Mouse (Mus musculus) lung, embryonic 16.5 days (tissue): ENCODE results near the gene Mapk1ip1. TPM values are rescaled to one million over a fixed set of nuclear protein-coding genes. Genes with fewer than 3 reads are reported as not detected.

Experiments
- ATAC-seq: fragments of 200-750 bp; cut with Nextera tagmentation; 2 replicates; pipeline ENCODE4 v1.8.0; 2017; ENCODE audit warnings: low read depth, mild to moderate bottlenecking, moderate library complexity
- H3K27ac ChIP-seq: fragments of 300-500 bp; sonication (generic); 2 replicates; pipeline ENCODE4 v1.5.1; 2014; ENCODE audit warnings: mild to moderate bottlenecking, control low read depth, low read length
- H3K27me3 ChIP-seq: fragments of 300-500 bp; sonication (generic); 2 replicates; pipeline ENCODE4 v1.6.1; 2014; ENCODE audit warnings: low read depth, low read length, mixed read lengths; ENCODE audit not compliant: control insufficient read depth, insufficient read depth
- H3K36me3 ChIP-seq: fragments of 300-500 bp; sonication (generic); 2 replicates; pipeline ENCODE4 v1.6.1; 2014; ENCODE audit warnings: low read length; ENCODE audit not compliant: control insufficient read depth, insufficient read depth
- H3K4me1 ChIP-seq: fragments of 300-500 bp; sonication (generic); replicated peaks from 2 replicates; pipeline ENCODE4 v1.6.1; 2014; ENCODE audit warnings: low read length, mixed read lengths; ENCODE audit not compliant: control insufficient read depth, insufficient read depth
- H3K4me2 ChIP-seq: fragments of 300-500 bp; sonication (generic); 2 replicates; pipeline ENCODE4 v1.6.1; 2014; ENCODE audit warnings: low read depth, low read length, control low read depth
- H3K4me3 ChIP-seq: fragments of 300-500 bp; sonication (generic); 2 replicates; pipeline ENCODE4 v1.5.1; 2014; ENCODE audit warnings: mild to moderate bottlenecking, low read length, control low read depth
- H3K9ac ChIP-seq: fragments of 300-500 bp; sonication (generic); 2 replicates; pipeline ENCODE4 v1.6.1; 2014; ENCODE audit warnings: low read length, control low read depth
- H3K9me3 ChIP-seq: fragments of 300-500 bp; sonication (generic); 2 replicates; pipeline ENCODE4 v1.6.1; 2016; ENCODE audit warnings: low read length; ENCODE audit not compliant: control insufficient read depth
- WGBS: fragments of 180-500 bp; shearing (Covaris S2); extraction: QIAGEN DNeasy Blood & Tissue Kit; methylation state at CpG from one replicate; pipeline ENCODE4 v1.1.7; 2014; 5-methylcytosine and 5-hydroxymethylcytosine counted together
- polyA plus RNA-seq: library from polyadenylated mRNA; unstranded; fragments of >200 nt; fragmentation: Nextera tagmentation; extraction: Ambion mirVana; gene quantifications from 2 replicates; pipeline ENCODE4 v1.2.1, GENCODE M21; 2015

Mapk1ip1 gene
- polyA plus RNA-seq: 12.5 and 12.7 TPM in 2 replicates

DNA sequence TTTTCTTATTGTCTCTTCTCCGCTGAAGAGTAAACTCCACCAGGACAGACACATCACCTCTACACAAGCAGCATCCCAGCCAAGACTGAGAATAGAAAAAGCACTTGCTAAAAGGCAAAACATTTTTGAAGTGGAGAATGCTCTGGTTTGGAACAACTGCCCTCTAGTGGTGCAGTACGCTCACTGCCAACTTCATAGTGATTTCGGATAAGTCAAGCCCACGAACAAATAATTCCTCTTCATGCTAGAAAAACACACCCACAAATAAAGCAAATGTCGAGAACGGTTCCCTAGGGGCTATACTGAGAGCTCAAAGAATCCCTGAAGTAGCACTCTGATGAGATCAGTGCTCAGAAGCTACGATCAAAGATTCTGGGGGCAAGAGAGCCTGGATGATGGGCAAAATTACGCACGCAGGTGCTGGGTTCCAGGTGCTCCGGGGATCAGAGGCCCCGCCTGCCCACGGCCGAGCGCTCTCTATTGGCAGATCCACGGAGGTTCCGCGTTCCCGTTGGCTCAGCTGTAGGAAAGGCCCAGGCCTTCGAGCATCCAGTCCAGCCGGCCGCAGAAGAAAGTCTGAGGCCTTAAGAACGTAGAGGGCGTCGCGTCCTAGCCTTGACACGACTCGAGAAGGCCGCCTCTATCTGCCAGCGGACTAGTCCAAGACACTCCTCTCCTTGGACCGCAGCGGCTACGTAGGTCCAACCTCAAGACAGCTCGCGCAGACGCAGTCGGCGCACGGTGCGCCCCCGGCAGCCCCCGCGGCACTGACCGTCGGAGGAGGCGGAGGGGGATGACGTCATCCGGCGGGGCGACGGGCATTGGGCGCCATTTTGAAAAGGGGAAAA, at the start of gene Mapk1ip1, which contains the start of gene Ppp2r2d:
Gene Mapk1ip1 (minus strand): TSS at position 730 of the 848 bp plus-strand sequence.
Gene Ppp2r2d (plus strand): TSS at position 536 of the 848 bp plus-strand sequence.
- Histone ChIP-seq H3K27me3 (no peaks in the 10 kb centered on the region), H3K27ac (peak within 1 kb of the TSS; percentile 97), H3K4me1 (peaks cover 30% of the 10 kb centered on the region), H3K4me2 (peak within 1 kb of the TSS; percentile 95), H3K9me3 (no peaks in the 10 kb centered on the region), H3K4me3 (peak within 1 kb of the TSS; percentile 99), H3K36me3 (peaks cover 6% of the 10 kb centered on the region; the same call in 1 of the 2 replicates), H3K9ac (peak within 1 kb of the TSS; percentile 98)
- under 1% methylated on average over 50 of the region's 51 CpGs for WGBS
- peak; percentile 97 for ATAC-seq

DNA sequence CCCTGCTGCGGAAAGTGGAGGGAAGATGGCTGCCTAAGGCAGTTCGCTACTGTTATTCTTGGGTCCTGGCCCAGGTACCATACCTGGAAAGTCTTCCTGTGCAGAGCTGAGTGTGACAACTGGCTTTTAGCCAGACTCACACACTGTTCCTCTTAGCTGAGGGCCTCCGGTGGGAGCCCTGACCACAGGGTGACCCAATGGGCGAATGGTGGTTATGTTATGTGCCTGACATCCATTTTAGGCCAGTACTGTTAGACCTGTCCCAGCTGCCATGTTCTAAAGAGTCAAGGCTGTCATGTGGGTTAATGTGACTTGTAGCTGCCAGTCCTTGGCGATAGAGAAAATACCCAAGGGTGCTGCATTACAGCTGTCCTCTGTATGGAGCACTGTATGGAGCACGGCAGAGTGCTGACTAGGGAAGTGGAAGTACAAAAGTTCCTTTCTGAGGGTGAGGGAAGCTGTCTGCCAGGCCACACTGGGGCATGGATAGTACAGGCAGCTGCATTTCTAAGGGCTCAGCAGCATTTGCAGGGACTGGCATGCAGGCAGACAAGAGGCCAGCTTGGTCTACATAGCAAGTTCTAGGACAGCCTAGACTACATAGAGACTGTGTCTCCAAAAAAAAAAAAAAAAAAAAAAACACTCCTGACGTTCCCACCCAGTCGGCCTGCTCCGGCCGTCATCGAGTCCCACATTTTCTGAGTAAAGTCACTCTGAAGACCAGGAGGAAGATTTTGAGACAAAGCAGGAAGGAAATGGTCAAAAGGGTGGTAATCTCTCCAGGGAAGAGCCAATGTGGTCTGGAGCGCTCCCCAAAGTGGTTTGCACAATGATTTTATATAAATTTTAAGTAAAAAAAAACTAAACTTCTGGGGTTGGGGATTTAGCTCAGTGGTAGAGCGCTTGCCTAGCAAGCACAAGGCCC, 39.6 kb upstream of the Mapk1ip1 start:
- peaks cover 19% of the 10 kb centered on the region for H3K36me3 ChIP-seq
- H3K27me3 ChIP-seq: no peaks in the 10 kb centered on the region
- ATAC-seq: no peak
- no peak overlapping the region for H3K4me3 ChIP-seq
- no peak overlapping the region for H3K9ac ChIP-seq
- H3K27ac ChIP-seq: no peak overlapping the region
- H3K4me1 ChIP-seq: no peaks in the 10 kb centered on the region
- H3K4me2 ChIP-seq: no peak overlapping the region
- no peaks in the 10 kb centered on the region for H3K9me3 ChIP-seq
- 86% methylated on average over 13 of the region's 13 CpGs for WGBS

DNA sequence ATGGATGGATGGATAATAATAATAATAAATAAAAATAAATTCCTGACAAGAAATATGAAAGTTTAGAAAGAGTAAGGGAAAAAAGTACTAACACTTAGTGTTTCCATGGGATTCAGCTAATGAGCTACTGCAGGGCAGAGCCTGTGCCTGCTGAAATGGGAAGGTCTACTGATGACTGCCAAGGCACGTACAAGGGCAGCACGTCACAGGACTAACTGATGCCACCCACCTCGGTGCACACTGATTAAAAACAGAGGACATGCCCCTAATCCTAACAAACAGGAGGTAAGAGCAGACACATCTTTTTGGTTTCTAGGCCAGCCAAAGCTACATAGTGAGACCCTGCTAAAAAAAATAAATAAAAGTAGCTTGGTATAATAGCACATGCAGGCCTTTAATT, 37.7 kb upstream of the Mapk1ip1 start:
- Histone ChIP-seq H3K4me2 (no peak overlapping the region), H3K27ac (no peak overlapping the region), H3K27me3 (no peaks in the 10 kb centered on the region), H3K36me3 (peaks cover 31% of the 10 kb centered on the region), H3K4me3 (no peak overlapping the region), H3K9me3 (no peaks in the 10 kb centered on the region), H3K9ac (no peak overlapping the region), H3K4me1 (no peaks in the 10 kb centered on the region)
- no peak for ATAC-seq
- WGBS: 75% methylated on average over 3 of the region's 3 CpGs

DNA sequence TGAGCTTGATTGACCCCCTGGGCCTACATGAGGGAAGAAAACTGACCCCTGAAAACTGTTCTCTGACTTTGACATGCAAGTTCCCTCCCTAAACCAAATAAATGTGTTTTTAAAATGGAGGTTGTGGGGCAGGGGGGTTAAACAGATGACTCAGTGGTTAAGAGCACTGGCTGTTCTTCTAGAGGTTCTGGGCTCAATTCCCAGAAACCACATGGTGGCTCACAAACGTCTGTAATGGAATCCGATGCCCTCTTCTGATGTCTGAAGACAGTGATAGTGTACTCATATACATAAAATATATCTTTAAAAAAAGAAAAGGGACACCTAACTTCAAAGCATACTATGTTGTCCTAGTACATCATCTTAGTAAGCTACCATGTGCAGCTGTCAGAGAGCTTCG, 29.0 kb upstream of the Mapk1ip1 start:
- H3K4me3 ChIP-seq: no peak overlapping the region
- no peak for ATAC-seq
- H3K36me3 ChIP-seq: peaks cover 53% of the 10 kb centered on the region
- no peak overlapping the region for H3K27ac ChIP-seq
- H3K4me1 ChIP-seq: no peaks in the 10 kb centered on the region
- H3K4me2 ChIP-seq: no peak overlapping the region
- no peaks in the 10 kb centered on the region for H3K27me3 ChIP-seq
- 68% methylated on average over 3 of the region's 3 CpGs for WGBS
- no peaks in the 10 kb centered on the region for H3K9me3 ChIP-seq
- H3K9ac ChIP-seq: no peak overlapping the region

DNA sequence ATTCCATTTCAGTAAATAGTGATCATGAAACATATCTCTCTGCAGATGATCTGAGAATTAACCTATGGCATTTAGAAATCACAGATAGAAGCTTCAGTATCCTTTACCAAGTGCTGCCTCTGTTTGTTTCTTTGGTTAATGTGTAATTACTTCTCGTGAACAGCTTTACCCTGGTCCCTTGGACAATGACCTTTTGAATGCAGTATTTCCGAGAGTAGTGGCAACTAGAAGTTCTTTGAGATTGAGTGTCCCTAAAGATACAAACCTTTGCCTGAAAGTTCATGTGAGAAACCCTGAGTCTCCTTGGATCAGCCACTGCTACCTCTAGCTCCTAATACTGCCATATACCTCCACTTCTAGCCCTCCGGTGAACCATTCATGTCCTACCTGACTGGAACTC, 26.9 kb upstream of the Mapk1ip1 start:
- Histone ChIP-seq H3K9me3 (no peaks in the 10 kb centered on the region), H3K4me2 (no peak overlapping the region), H3K27me3 (no peaks in the 10 kb centered on the region), H3K4me3 (no peak overlapping the region), H3K27ac (no peak overlapping the region), H3K36me3 (peaks cover 44% of the 10 kb centered on the region), H3K4me1 (no peaks in the 10 kb centered on the region), H3K9ac (no peak overlapping the region)
- no peak for ATAC-seq
- WGBS: 72% methylated on average over 3 of the region's 3 CpGs

DNA sequence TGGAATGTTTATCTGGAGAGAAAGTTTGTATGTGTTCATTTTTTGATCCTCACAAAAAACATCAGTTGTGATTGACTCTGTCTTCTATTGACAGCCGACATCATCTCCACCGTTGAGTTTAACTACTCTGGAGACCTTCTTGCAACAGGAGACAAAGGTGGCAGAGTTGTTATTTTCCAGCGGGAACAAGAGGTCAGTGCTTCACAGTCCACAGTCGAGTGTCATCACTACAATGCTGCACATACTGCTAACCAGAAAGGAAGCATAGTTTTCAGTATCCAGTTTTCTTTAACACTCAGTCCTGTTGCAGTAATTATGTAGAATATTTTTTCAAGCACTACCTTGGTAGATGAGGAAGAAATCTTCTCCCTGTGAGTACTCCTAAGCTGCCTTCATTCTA, 22.2 kb upstream of the Mapk1ip1 start:
- 85% methylated on average over 4 of the region's 4 CpGs for WGBS
- Histone ChIP-seq H3K36me3 (peaks cover 15% of the 10 kb centered on the region), H3K27ac (no peak overlapping the region), H3K4me1 (no peaks in the 10 kb centered on the region), H3K27me3 (no peaks in the 10 kb centered on the region), H3K4me2 (no peak overlapping the region), H3K9me3 (no peaks in the 10 kb centered on the region), H3K9ac (no peak overlapping the region), H3K4me3 (no peak overlapping the region)
- no peak for ATAC-seq

DNA sequence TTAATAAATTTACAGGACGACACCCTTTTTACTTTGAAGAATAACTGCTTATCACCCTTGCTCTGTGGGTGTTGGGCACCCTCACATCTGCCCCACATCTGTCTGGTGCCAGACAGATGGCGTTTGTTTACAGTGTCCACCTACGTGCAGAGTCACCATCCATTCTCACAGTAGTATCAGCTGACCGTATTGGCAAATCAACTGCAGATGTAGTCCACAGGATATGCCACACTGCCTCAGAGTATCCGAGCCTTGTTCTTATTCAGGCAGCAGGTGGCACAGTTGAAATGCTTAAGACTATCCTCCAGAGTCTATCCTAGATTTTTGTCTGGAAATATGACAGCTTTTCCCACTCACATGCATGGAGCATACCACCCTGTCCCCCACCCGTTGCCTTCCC, 21.2 kb upstream of the Mapk1ip1 start:
- no peak for ATAC-seq
- WGBS: 68% methylated on average over 6 of the region's 6 CpGs
- Histone ChIP-seq H3K36me3 (peaks cover 11% of the 10 kb centered on the region), H3K9me3 (no peaks in the 10 kb centered on the region), H3K4me1 (no peaks in the 10 kb centered on the region), H3K27me3 (no peaks in the 10 kb centered on the region), H3K9ac (no peak overlapping the region), H3K4me2 (no peak overlapping the region), H3K27ac (no peak overlapping the region), H3K4me3 (no peak overlapping the region)

DNA sequence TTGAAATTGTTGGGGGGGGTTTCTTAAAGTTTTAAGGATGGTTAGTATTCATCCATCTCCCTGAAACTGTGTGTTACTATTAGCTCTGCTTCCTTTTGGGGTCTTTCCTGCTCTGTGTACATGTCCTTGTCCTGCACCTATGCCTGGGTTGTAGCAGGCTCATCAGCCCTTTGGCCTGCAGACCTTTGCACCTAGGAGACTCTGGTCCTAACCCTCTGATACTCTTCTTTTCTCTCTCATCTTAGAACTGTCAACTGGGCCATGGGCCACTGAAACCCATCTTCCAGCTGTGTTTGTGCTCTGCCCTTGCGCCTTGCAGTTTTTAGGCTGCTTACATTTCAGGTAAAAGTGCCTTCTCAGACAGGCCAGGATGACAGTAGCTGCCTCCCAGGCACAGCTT, 18.7 kb upstream of the Mapk1ip1 start:
- WGBS: 88% methylated on average over 1 of the region's 1 CpGs

DNA sequence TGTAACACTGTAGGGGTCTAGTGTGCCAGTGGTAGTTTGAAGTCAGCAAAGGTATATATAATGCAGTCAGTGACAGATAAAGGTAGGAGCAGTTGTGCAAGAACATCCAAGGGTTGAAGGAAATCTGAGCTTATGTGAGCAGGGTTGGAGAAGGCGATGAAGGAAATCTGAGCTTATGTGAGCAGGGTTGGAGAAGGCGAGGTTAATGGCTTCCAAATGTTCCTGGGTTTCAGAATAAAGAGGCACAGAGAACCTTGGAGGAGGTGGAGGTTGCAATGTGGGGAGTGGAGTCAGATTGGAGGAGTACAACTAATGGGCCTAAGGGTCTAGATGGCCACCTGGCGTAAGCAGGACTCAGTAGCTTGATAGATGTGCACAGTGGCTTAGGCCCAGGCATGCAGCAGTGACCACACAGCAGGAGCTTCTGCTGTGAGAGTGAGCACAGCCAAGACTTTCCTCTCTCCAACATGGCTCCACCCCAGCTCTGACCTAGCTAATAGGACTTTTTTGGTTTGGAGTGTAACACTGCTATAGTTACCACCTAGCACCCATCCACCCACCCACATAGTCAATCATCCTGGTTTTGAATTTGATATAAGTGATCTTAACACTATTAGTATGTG, 18.0 kb upstream of the Mapk1ip1 start:
- Histone ChIP-seq H3K4me1 (no peaks in the 10 kb centered on the region), H3K36me3 (peaks cover 6% of the 10 kb centered on the region), H3K27me3 (no peaks in the 10 kb centered on the region), H3K4me2 (no peak overlapping the region), H3K9me3 (no peaks in the 10 kb centered on the region), H3K27ac (no peak overlapping the region), H3K4me3 (no peak overlapping the region), H3K9ac (no peak overlapping the region)
- no peak for ATAC-seq
- WGBS: 88% methylated on average over 3 of the region's 3 CpGs

More for the DNA sequence above, 18.7 kb upstream of the Mapk1ip1 start:
- no peak for ATAC-seq
- no peak overlapping the region for H3K9ac ChIP-seq
- no peaks in the 10 kb centered on the region for H3K27me3 ChIP-seq
- H3K4me3 ChIP-seq: no peak overlapping the region
- no peaks in the 10 kb centered on the region for H3K9me3 ChIP-seq
- H3K36me3 ChIP-seq: peaks cover 7% of the 10 kb centered on the region
- no peaks in the 10 kb centered on the region for H3K4me1 ChIP-seq
- no peak overlapping the region for H3K27ac ChIP-seq
- H3K4me2 ChIP-seq: no peak overlapping the region
